Mouse (Mus musculus) cerebellum, adult 11-12 months (tissue): ENCODE results near the gene Ppp1r1b.

Experiments used
- DNase-seq: peaks from one replicate; pipeline ENCODE4 v3.0.0; 2022

The Ppp1r1b gene

GRCm38 (mm10) chr11:98400161-98400726 lies 52.0 kb downstream of the Ppp1r1b start, which contains the start of gene Pgap3:
TSS of gene Pgap3 (minus strand) at chr11:98400490.
- DNase-seq, result peak; percentile 91

- DNase-seq, result peak; percentile 36
Observed at GRCm38 (mm10) chr11:98400816-98401215, 52.6 kb downstream of the Ppp1r1b start.

- no peak for DNase-seq
Observed at GRCm38 (mm10) chr11:98406621-98407020, 58.4 kb downstream of the Ppp1r1b start.
